Mouse (Mus musculus) cerebellum, adult 2 months (tissue): ENCODE measurements at regions not wholly inside any gene's neighbourhood (a gene's known extent, or its start where the extent isn't known, plus 50 kb on each side); places are given as distances from the start of the nearest gene placed in this dataset.
A peak's percentile ranks its signal among the peaks of the same experiment; 100 is the strongest.

ENCODE experiments used
- DNase-seq, 2 experiments: peaks; one replicate each; pipeline ENCODE4 v3.0.0; 2021
- H3K27ac ChIP-seq: fragments of 200-500 bp; 2 replicates; pipeline ENCODE4 v1.5.1; 2012; ENCODE audit warnings: low read length, control low read depth, inconsistent platforms; ENCODE audit not compliant: insufficient read depth
- H3K27me3 ChIP-seq: fragments of 200-500 bp; 2 replicates; pipeline ENCODE4 v1.6.1; 2012; ENCODE audit warnings: inconsistent platforms, mild to moderate bottlenecking, low read length, moderate library complexity; ENCODE audit not compliant: control insufficient read depth, insufficient read depth
- H3K4me1 ChIP-seq: fragments of 200-500 bp; 2 replicates; pipeline ENCODE4 v1.6.1; 2011; ENCODE audit warnings: low read length; ENCODE audit not compliant: control insufficient read depth, insufficient read depth
- H3K4me3 ChIP-seq: fragments of 200-500 bp; replicated peaks from 2 replicates; pipeline ENCODE3; 2011; ENCODE audit warnings: mild to moderate bottlenecking, low read depth, low read length, control low read depth; ENCODE audit not compliant: insufficient read depth
- CTCF ChIP-seq: fragments of 200-500 bp; IDR thresholded peaks from 2 replicates; pipeline ENCODE4 v1.5.1; 2011; ENCODE audit warnings: low read depth, mild to moderate bottlenecking, control low read depth, low read length, moderate library complexity, borderline replicate concordance; ENCODE audit not compliant: insufficient read depth
- POLR2A ChIP-seq: fragments of 200-500 bp; IDR thresholded peaks from 2 replicates; pipeline ENCODE4 v1.6.1; 2011; ENCODE audit warnings: low read length, control low read depth, borderline replicate concordance; ENCODE audit not compliant: insufficient read depth
- WGBS: fragments of 180-500 bp; shearing (Covaris S2); methylation state at CpG from one replicate; pipeline ENCODE4 v1.1.7; 2018; 5-methylcytosine and 5-hydroxymethylcytosine counted together

DNA sequence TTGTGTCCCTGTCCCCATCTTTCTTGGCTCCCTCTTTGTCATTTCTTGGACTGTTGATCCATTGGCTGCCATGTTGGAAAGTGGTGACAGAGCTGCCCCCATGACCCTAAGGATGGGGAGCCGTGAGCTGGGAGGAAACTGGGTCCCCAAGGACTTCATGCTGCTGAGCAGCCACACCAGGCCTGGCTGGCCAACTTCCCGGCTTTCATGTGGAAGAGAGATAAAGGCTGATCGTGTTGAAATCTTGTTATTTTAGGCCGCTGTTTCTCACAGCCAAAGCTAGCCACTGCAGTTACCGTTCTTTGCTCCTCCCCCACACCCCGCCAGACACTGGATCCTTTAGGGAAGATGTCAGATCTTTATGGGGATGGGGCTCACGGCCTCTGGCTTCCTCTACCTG lies 164.1 kb downstream of the Sall1 start:
- no peak for DNase-seq
- Histone ChIP-seq H3K4me3 (no peak overlapping the region), H3K4me1 (no peaks in the 10 kb centered on the region), H3K27me3 (no peaks in the 10 kb centered on the region), H3K27ac (no peak overlapping the region)
- 65% methylated on average over 7 of the region's 7 CpGs for WGBS
- TF ChIP-seq CTCF = no peak
- TF ChIP-seq POLR2A = no peak

DNA sequence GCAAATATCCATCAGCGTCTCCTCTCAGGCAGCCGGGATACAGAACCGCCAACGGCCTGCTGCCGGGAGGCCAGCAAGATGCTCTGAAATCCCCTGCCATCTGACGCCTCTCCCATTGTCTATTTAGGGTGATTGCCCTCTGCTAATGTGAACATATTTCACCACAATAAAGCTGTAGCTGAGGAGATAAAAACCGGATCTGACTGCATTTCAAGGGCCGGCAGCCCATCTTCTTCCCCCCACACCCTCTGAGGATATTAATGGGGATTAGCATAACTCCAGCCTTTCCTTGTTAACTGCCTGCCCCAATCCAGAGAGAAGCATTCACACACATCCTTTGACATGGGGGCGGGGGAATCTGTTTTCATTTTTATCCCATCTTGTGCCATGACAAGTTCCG lies 166.0 kb downstream of the Sall1 start:
- no peak for DNase-seq
- no peaks in the 10 kb centered on the region for H3K27me3 ChIP-seq
- no peak overlapping the region for H3K27ac ChIP-seq
- WGBS = 52% methylated on average over 10 of the region's 10 CpGs
- no peak overlapping the region for H3K4me3 ChIP-seq
- no peak for TF ChIP-seq CTCF
- TF ChIP-seq POLR2A = no peak
- H3K4me1 ChIP-seq = no peaks in the 10 kb centered on the region

DNA sequence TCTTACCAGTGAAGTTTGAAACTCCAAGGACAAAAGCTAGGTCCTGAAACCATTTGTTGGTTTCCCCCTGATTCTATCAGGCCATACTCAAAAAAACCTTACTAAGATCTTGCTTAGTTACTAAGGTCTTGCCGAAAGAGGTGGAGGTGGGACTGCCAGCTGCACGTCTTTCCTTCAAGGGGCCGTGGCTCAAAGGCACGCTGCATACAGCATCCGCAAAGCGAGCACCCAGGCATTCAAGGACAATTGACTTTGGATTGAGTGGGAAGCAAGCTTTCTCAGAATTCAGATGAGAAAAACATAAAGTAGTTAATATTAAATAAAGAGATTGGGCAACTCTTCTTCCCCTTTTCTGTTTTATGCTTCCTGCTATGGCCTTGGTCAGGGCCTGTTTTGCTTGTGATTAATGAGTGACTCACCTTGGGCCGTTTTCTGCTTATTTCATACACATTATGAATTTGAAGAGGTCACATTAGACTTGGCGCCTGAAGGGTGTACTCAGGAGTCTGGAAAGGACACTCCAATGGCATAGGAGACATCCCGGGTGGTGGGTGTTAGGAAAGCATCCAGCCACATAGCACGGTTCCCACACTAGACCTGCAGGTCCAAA lies 166.1 kb downstream of the Cyld start:
- no peak for DNase-seq
- Histone ChIP-seq H3K4me1 (no peaks in the 10 kb centered on the region), H3K27ac (no peak overlapping the region), H3K27me3 (no peaks in the 10 kb centered on the region; the same call in 1 of the 2 replicates), H3K4me3 (no peak overlapping the region)
- WGBS = 95% methylated on average over 10 of the region's 10 CpGs
- no peak for TF ChIP-seq CTCF
- no peak for TF ChIP-seq POLR2A

DNA sequence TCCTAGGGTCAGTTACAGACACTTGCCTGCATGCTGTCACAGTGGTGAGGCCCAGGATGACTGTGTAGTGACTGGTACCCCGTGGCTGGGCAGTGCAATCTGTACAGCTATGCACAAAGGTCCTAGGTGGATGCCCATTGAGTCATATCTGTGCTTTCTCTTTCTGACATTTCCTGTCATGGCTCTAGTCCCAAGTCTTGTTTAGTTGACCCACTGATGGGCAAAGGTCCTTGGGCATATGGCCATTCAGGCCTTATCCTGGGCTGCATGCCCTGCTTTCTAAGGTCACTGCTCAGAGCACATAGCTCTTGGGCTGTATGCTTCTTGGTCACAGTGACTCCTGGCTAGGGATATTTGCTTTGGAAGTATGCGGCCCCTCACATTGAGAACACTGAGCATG lies 160.4 kb downstream of the Cyld start:
- WGBS = 88% methylated on average over 2 of the region's 2 CpGs
- Histone ChIP-seq H3K27me3 (no peaks in the 10 kb centered on the region; the same call in 1 of the 2 replicates), H3K27ac (no peak overlapping the region), H3K4me1 (no peaks in the 10 kb centered on the region), H3K4me3 (no peak overlapping the region)
- TF ChIP-seq CTCF = no peak
- TF ChIP-seq POLR2A = no peak
- no peak for DNase-seq

DNA sequence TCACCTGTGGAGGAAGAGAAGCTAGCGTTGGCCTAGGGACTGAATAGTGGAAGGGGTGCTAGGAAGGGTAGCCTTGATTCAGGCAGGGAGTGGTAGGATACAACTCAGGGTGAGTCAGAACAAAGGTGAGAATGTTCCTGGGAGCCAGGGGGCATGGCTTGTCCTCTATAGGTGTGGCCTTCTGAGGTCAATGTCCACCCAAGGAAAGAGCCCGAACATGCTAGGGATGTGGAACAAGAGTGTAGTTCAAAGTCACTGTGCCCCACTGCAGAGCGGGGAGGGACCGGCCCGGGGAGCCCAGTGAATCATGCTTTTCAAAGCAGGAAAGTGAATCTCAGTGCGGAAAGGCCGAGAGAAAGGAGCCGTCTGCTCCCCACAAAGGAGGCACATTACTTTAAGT lies 156.4 kb downstream of the Cyld start:
- Histone ChIP-seq H3K27me3 (no peaks in the 10 kb centered on the region), H3K27ac (no peak overlapping the region), H3K4me3 (no peak overlapping the region), H3K4me1 (no peaks in the 10 kb centered on the region)
- TF ChIP-seq POLR2A (no peak), CTCF (no peak)
- 89% methylated on average over 8 of the region's 8 CpGs for WGBS
- DNase-seq = no peak

DNA sequence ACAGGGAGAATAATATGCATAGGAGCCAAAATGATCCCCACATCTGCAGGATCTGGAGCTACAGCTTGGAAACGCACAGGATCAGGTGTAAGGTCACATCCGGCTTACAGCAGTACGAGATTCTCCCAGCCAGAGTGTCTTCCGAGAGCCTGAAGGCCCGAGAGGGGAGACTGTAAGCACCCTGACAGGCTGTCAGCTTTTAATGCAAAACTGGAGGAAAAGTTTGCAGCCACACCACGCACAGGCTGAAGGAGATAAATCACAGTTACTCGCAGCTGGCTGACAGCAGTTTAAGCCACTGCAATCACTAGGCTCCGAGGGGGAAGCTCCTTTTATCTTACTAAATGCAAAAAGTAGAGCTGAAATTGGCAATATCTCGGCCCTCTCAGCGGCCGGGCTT lies 149.1 kb downstream of the Cyld start:
- 86% methylated on average over 11 of the region's 11 CpGs for WGBS
- TF ChIP-seq POLR2A (no peak), CTCF (no peak)
- Histone ChIP-seq H3K4me1 (no peaks in the 10 kb centered on the region), H3K4me3 (no peak overlapping the region), H3K27me3 (no peaks in the 10 kb centered on the region), H3K27ac (no peak overlapping the region)
- no peak for DNase-seq

DNA sequence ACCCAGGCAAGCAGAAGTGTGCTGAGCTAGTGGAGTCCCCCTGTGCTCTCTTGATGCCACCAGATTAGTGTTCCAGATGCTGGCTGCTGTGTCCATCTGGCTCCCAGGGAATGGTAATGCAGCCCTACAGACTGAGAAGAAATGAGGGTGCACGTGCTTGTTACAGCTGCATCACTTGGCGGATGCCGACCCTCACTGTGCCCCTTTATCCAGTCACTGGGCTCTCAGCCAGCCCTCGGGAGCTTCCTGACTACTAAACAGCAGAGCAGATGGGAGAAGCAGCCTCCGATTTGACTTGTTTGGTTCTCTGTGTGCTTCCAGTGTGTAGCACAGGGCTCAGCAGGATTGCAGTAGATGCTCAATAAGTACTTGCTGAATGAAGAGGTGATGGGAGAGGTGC lies 147.5 kb downstream of the Cyld start:
- Histone ChIP-seq H3K27ac (no peak overlapping the region), H3K4me1 (no peaks in the 10 kb centered on the region), H3K27me3 (no peaks in the 10 kb centered on the region), H3K4me3 (no peak overlapping the region)
- TF ChIP-seq POLR2A (no peak), CTCF (no peak)
- peak in 1 of 2 experiments; percentile 8 for DNase-seq
- WGBS = 1% methylated on average over 5 of the region's 5 CpGs

DNA sequence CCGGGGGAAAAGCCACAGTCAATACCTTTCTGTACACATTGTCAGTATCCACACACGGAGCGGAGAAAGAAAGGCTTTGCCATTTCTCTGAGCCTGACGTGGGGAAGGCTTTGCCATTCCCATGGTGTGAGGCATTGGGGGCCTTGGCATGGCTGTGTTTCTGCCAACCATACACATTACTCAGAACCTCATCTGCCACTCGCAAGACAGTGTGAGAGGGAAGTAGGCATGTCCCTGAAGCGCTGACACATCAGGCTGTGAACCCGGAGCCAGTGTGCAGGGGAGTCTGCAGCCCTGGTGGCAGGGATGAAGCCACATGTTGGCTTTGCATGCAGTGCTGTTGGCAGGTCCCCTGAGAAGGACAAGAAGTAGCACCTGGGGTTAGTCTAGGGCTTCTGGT lies 145.6 kb downstream of the Cyld start:
- no peak for TF ChIP-seq CTCF
- no peak for DNase-seq
- H3K27me3 ChIP-seq = no peaks in the 10 kb centered on the region
- 76% methylated on average over 7 of the region's 7 CpGs for WGBS
- H3K4me1 ChIP-seq = no peaks in the 10 kb centered on the region
- no peak overlapping the region for H3K4me3 ChIP-seq
- no peak overlapping the region for H3K27ac ChIP-seq

DNA sequence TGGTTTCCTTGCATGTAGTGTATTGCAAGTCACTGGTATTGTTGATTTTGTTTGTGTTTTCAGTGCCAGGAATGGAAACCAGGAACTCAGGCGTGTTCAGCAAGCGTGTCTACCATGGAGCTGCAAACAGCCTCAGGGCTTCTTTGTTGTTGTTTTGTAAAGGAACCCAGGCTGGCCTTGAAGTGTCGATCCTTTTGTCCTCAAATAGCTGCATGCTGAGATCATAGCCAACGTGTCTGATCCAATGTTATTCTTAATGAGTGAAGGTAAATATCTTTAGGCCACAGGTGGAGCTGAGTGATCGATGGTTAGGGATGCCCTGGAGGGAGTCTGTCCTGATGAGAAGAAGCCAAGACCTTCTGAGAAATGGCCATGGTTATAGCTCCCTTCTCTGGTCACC lies 143.3 kb downstream of the Cyld start:
- WGBS = 61% methylated on average over 5 of the region's 5 CpGs
- DNase-seq = no peak
- Histone ChIP-seq H3K27ac (no peak overlapping the region), H3K4me1 (no peaks in the 10 kb centered on the region), H3K4me3 (no peak overlapping the region), H3K27me3 (no peaks in the 10 kb centered on the region)
- no peak for TF ChIP-seq CTCF
- no peak for TF ChIP-seq POLR2A
